Mouse (Mus musculus): ENCODE results near the gene Tfec.

Tfec gene

DNA sequence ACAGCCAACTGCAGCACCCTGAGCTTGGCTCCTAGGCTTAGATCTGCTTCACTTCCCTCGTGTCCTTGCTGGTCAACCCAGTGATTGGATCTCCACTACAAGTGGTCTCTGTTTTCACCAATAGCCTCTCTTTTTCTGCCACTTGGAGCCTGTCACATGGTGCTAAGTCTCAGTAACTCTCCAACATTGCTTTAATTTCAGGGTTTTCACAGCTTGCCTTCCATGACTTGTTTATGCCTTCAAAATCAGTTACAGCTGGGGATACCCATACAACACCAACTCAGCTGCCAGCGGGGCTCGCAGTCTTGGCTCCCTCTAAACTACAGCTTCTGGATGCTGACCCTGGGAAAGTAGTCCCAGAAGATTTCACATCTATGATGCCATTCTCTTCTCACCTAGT, 113.1 kb downstream of the Tfec start:
- DNase-seq: no peak
